Mouse (Mus musculus): ENCODE data around the gene Ccdc83. TPM values are rescaled to one million over a fixed set of nuclear protein-coding genes. Genes with fewer than 3 reads are reported as not detected.

Gene Ccdc83
- polyA plus RNA-seq, 1 experiment: 0.10 TPM

DNA sequence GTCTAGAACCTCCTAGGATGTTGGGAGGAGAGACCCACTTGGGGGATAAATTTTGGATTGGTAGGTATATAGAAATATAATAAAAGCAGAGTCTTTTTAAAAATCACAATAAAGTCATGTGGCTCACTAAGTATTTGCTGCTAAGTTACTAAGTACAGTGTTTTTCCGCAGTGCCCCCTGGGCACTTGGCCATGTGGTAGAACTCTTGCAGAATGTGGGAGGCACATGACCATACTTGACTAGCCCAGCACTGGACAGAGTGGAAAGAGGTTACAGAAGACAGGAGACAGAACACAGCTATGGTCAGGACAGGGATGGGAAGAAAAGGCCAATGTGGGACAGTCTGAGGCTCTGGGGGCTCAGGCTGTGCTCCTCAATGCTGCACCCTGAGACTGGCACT, 41.4 kb upstream of the Ccdc83 start:
- Histone ChIP-seq H3K79me2 (ENCODE audit: control insufficient read depth, insufficient read depth) (peaks cover 85% of the 10 kb centered on the region), H3K27me3 (ENCODE audit: control insufficient read depth, insufficient read depth, insufficient read length) (no peaks in the 10 kb centered on the region), H3ac (ENCODE audit: control insufficient read depth, insufficient read length) (no peak overlapping the region), H3K4me2 (ENCODE audit: low read depth) (peak overlapping the region; percentile 69), H3K4me3 (no peak overlapping the region), H3K36me3 (ENCODE audit: control insufficient read depth, insufficient read depth) (no peaks in the 10 kb centered on the region)
- TF ChIP-seq USF1 (IDR thresholded peaks at IDR 0.05; ENCODE audit: low read depth) (peak; percentile 71), TCF3 (IDR thresholded peaks at IDR 0.05; ENCODE audit: insufficient read length, low read depth) (no peak)

GRCm38 (mm10) chr7:90306079-90306478, 40.5 kb upstream of the Ccdc83 start:
- peaks cover 76% of the 10 kb centered on the region for H3K79me2 ChIP-seq (ENCODE audit: control insufficient read depth, insufficient read depth)
- no peak overlapping the region for H3K4me3 ChIP-seq
- H3K4me2 ChIP-seq (ENCODE audit: low read depth): peak overlapping the region; percentile 62
- H3K36me3 ChIP-seq (ENCODE audit: control insufficient read depth, insufficient read depth): no peaks in the 10 kb centered on the region
- H3K27me3 ChIP-seq (ENCODE audit: control insufficient read depth, insufficient read depth, insufficient read length): no peaks in the 10 kb centered on the region
- no peak for TF ChIP-seq USF1 (IDR thresholded peaks at IDR 0.05; ENCODE audit: low read depth)
- TF ChIP-seq MYOG (IDR thresholded peaks at IDR 0.05; ENCODE audit: control insufficient read depth in 1 of 3, insufficient read depth in 1 of 3, insufficient read length in 2 of 3, low read depth in 2 of 3): no peak
- no peak for TF ChIP-seq E2F4 (IDR thresholded peaks at IDR 0.05; ENCODE audit: insufficient read depth)
- TF ChIP-seq POLR2A (IDR thresholded peaks at IDR 0.05; ENCODE audit: insufficient read length, low read depth): no peak
- no peak overlapping the region for H3ac ChIP-seq (ENCODE audit: control insufficient read depth, insufficient read length)

DNA sequence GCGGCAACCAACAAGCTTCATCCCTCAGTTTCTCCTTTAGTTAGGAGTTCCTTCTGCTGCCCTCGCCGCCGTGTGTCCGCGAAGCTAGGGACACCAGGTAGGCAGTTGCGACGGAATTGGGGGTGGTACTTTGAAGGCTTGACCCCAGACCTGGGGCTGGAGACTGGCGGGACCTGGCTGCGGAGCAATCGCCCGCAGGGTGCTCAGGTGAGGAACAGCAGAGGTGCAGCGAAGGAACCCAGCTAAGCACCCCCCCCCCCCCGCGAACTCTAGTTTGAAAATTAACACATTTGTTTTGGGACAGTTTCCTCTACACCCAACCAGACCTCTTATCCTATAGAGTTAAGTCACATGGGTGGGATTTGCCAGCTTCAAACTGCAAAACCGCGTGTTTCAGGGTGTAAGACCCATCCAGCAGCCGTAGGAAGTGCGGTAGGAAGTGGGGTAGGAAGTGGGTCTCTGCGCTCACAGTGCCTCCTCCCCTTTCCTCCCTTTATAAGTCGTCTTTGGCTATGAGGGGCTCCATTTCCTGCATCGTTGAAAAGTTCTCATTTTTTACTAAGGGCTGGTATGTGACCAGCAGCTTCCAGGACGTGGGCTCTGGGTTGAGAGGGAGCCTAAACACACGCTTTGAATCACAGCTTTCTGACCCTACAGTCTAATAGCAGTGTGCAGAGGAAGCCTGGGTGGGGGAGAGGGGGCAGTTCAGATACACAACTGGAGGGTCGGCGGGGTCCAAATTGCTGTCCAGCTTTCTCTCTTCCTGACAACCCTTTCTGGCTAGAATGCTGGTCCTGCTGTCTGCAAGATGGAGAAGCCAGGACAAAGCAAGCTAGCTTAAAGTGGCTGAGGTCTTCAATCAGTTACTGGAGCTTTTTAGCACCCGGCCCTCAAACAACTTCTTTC, 37.3 kb upstream of the Ccdc83 start:
- H3K27me3 ChIP-seq (ENCODE audit: control insufficient read depth, insufficient read depth, insufficient read length): no peaks in the 10 kb centered on the region

GRCm38 (mm10) chr7:90301942-90302646, 36.5 kb upstream of the Ccdc83 start, which contains the start of gene Sytl2:
Gene Sytl2, plus strand, starts transcription at chr7:90302252.
- Histone ChIP-seq H3ac (ENCODE audit: control insufficient read depth, insufficient read length) (peak within 1 kb of the TSS; percentile 57), H3K36me3 (ENCODE audit: control insufficient read depth, insufficient read depth) (no peaks in the 10 kb centered on the region), H3K4me2 (ENCODE audit: low read depth) (peak within 1 kb of the TSS; percentile 86), H3K79me2 (ENCODE audit: control insufficient read depth, insufficient read depth) (peaks cover 39% of the 10 kb centered on the region), H3K27me3 (ENCODE audit: control insufficient read depth, insufficient read depth, insufficient read length) (no peaks in the 10 kb centered on the region), H3K4me3 (peak within 1 kb of the TSS; percentile 83)
- TF ChIP-seq CEBPB (IDR thresholded peaks at IDR 0.05; ENCODE audit: insufficient read depth, poor library complexity, severe bottlenecking): no peak
- TF ChIP-seq POLR2AphosphoS2 (IDR thresholded peaks at IDR 0.05; ENCODE audit: insufficient read length, low read depth): peak; percentile 57
- TF ChIP-seq MYOG (IDR thresholded peaks at IDR 0.05; ENCODE audit: control insufficient read depth in 1 of 3, insufficient read depth in 1 of 3, insufficient read length in 2 of 3, low read depth in 2 of 3): peak in 2 of 3 experiments; percentile 36 to 66
- no peak for TF ChIP-seq USF1 (IDR thresholded peaks at IDR 0.05; ENCODE audit: low read depth)
- TF ChIP-seq TCF12 (IDR thresholded peaks at IDR 0.05; ENCODE audit: insufficient read depth, poor library complexity, severe bottlenecking): no peak
- TF ChIP-seq MYOD1 (IDR thresholded peaks at IDR 0.05; ENCODE audit: control insufficient read depth in 1 of 3, insufficient read length in 2 of 3, low read depth in 2 of 3): peak in 2 of 3 experiments; percentile 12 to 46
- no peak for TF ChIP-seq TCF3 (IDR thresholded peaks at IDR 0.05; ENCODE audit: insufficient read length, low read depth)
- TF ChIP-seq POLR2A (IDR thresholded peaks at IDR 0.05; ENCODE audit: insufficient read length, low read depth): peak; percentile 59
- no peak for TF ChIP-seq E2F4 (IDR thresholded peaks at IDR 0.05; ENCODE audit: insufficient read depth)
- no peak for TF ChIP-seq REST (IDR thresholded peaks at IDR 0.05; ENCODE audit: insufficient read depth, insufficient read length)

More for the DNA sequence above, 37.3 kb upstream of the Ccdc83 start:
- TF ChIP-seq MYOD1 (IDR thresholded peaks at IDR 0.05; ENCODE audit: control insufficient read depth in 1 of 3, insufficient read length in 2 of 3, low read depth in 2 of 3): no peak
- no peak for TF ChIP-seq USF1 (IDR thresholded peaks at IDR 0.05; ENCODE audit: low read depth)
- TF ChIP-seq TCF3 (IDR thresholded peaks at IDR 0.05; ENCODE audit: insufficient read length, low read depth): no peak
- no peak for TF ChIP-seq MAX (IDR thresholded peaks at IDR 0.05; ENCODE audit: low read depth)
- TF ChIP-seq E2F4 (IDR thresholded peaks at IDR 0.05; ENCODE audit: insufficient read depth): no peak
- TF ChIP-seq POLR2AphosphoS2 (IDR thresholded peaks at IDR 0.05; ENCODE audit: insufficient read length, low read depth): no peak
- TF ChIP-seq TCF12 (IDR thresholded peaks at IDR 0.05; ENCODE audit: insufficient read depth, poor library complexity, severe bottlenecking): no peak
- no peak for TF ChIP-seq REST (IDR thresholded peaks at IDR 0.05; ENCODE audit: insufficient read depth, insufficient read length)
- TF ChIP-seq POLR2A (IDR thresholded peaks at IDR 0.05; ENCODE audit: insufficient read length, low read depth): no peak
- no peak for TF ChIP-seq CEBPB (IDR thresholded peaks at IDR 0.05; ENCODE audit: insufficient read depth, poor library complexity, severe bottlenecking)
- TF ChIP-seq MYOG (IDR thresholded peaks at IDR 0.05; ENCODE audit: control insufficient read depth in 1 of 3, insufficient read depth in 1 of 3, insufficient read length in 2 of 3, low read depth in 2 of 3): no peak
- no peak for TF ChIP-seq SRF (IDR thresholded peaks at IDR 0.05; ENCODE audit: control insufficient read depth, insufficient read length, low read depth)
- peak overlapping the region; percentile 86 for H3K4me2 ChIP-seq (ENCODE audit: low read depth)
- H3K36me3 ChIP-seq (ENCODE audit: control insufficient read depth, insufficient read depth): no peaks in the 10 kb centered on the region
- peak overlapping the region; percentile 57 for H3ac ChIP-seq (ENCODE audit: control insufficient read depth, insufficient read length)
- peak overlapping the region; percentile 83 for H3K4me3 ChIP-seq
- peaks cover 45% of the 10 kb centered on the region for H3K79me2 ChIP-seq (ENCODE audit: control insufficient read depth, insufficient read depth)

- TF ChIP-seq CEBPB (IDR thresholded peaks at IDR 0.05; ENCODE audit: insufficient read depth, poor library complexity, severe bottlenecking): no peak
- no peak for TF ChIP-seq TCF3 (IDR thresholded peaks at IDR 0.05; ENCODE audit: insufficient read length, low read depth)
- TF ChIP-seq E2F4 (IDR thresholded peaks at IDR 0.05; ENCODE audit: insufficient read depth): no peak
- no peak for TF ChIP-seq USF1 (IDR thresholded peaks at IDR 0.05; ENCODE audit: low read depth)
- TF ChIP-seq REST (IDR thresholded peaks at IDR 0.05; ENCODE audit: insufficient read depth, insufficient read length): no peak
- no peak for TF ChIP-seq MAX (IDR thresholded peaks at IDR 0.05; ENCODE audit: low read depth)
- TF ChIP-seq SRF (IDR thresholded peaks at IDR 0.05; ENCODE audit: control insufficient read depth, insufficient read length, low read depth): no peak
- no peak for TF ChIP-seq POLR2AphosphoS2 (IDR thresholded peaks at IDR 0.05; ENCODE audit: insufficient read length, low read depth)
- no peak for TF ChIP-seq MYOD1 (IDR thresholded peaks at IDR 0.05; ENCODE audit: control insufficient read depth in 1 of 3, insufficient read length in 2 of 3, low read depth in 2 of 3)
- TF ChIP-seq POLR2A (IDR thresholded peaks at IDR 0.05; ENCODE audit: insufficient read length, low read depth): no peak
- no peaks in the 10 kb centered on the region for H3K36me3 ChIP-seq (ENCODE audit: control insufficient read depth, insufficient read depth)
- no peak overlapping the region for H3ac ChIP-seq (ENCODE audit: control insufficient read depth, insufficient read length)
- no peaks in the 10 kb centered on the region for H3K79me2 ChIP-seq (ENCODE audit: control insufficient read depth, insufficient read depth)
- no peak overlapping the region for H3K4me3 ChIP-seq
- H3K4me2 ChIP-seq (ENCODE audit: low read depth): no peak overlapping the region
- no peaks in the 10 kb centered on the region for H3K27me3 ChIP-seq (ENCODE audit: control insufficient read depth, insufficient read depth, insufficient read length)
Observed at GRCm38 (mm10) chr7:90291885-90292284, 26.3 kb upstream of the Ccdc83 start.
